In the genomic region with DNA sequence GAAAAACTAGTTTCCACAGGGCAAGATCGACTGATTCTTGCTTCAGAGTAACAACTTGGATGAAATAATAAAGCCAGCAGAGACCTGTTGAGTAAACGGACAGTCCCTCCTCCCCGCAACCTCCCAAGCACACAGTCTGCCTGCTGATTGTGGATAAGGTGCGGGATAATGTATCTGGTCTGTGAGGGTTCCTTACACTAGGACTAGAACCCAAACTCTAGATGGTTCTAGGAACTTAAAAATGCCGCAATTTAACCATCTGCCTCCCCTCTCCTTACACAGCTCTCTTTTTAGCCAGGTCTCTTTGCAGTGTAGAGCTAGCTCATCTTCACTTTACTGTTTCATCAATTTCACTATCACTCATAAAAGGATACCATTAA, we compare ENCODE assay signal across 12 mouse cellular contexts. TPM values are rescaled to one million over a fixed set of nuclear protein-coding genes. Genes with fewer than 3 reads are reported as not detected.
DNase-seq lines count a peak whose midpoint lies in the region; ATAC-seq lines count a peak whose summit lies in the region.
"Had no signal": no experiment of that assay in that cellular context is flagged by ENCODE, and none has a peak within 500 bp of the region (broad histone marks: within the 10 kb centered on the region; RNA-seq: fewer than 3 reads in every experiment).

No protein-coding gene starts in this region.

- H3K27ac ChIP-seq in heart, embryonic 11.5 days (ENCODE audit: low read depth, low read length), result no peak overlapping the region
- no peak overlapping the region for H3K27ac ChIP-seq in forebrain, embryonic 14.5 days (ENCODE audit: low read depth, low read length)
- no peak overlapping the region for H3K27ac ChIP-seq in intestine, embryonic 15.5 days
- H3K27ac ChIP-seq in midbrain, embryonic 16.5 days (ENCODE audit: low read length), result peak overlapping the region; percentile 74

- no peak overlapping the region for H3K4me3 ChIP-seq in heart, embryonic 11.5 days (ENCODE audit: low read depth, low read length)
- H3K4me3 ChIP-seq in forebrain, embryonic 14.5 days (ENCODE audit: low read depth, low read length), result no peak overlapping the region; the same call in 1 of the 2 replicates
- H3K4me3 ChIP-seq in intestine, embryonic 15.5 days (replicated peaks), result no peak overlapping the region
- H3K4me3 ChIP-seq in midbrain, embryonic 16.5 days (ENCODE audit: low read depth, low read length), result peak overlapping the region; percentile 18

- H3K4me1 ChIP-seq in heart, embryonic 11.5 days (ENCODE audit: control insufficient read depth, insufficient read depth, low read length), result no peaks in the 10 kb centered on the region
- H3K4me1 ChIP-seq in forebrain, embryonic 14.5 days (ENCODE audit: control insufficient read depth, insufficient read depth, low read length), result peaks cover 6% of the 10 kb centered on the region
- no peaks in the 10 kb centered on the region for H3K4me1 ChIP-seq in intestine, embryonic 15.5 days (replicated peaks)
- peaks cover 15% of the 10 kb centered on the region for H3K4me1 ChIP-seq in midbrain, embryonic 16.5 days (ENCODE audit: control insufficient read depth, insufficient read depth, low read length)

- H3K9me3 ChIP-seq in heart, embryonic 11.5 days (replicated peaks; ENCODE audit: control insufficient read depth, low read length), result no peaks in the 10 kb centered on the region
- no peaks in the 10 kb centered on the region for H3K9me3 ChIP-seq in forebrain, embryonic 14.5 days (replicated peaks; ENCODE audit: control insufficient read depth, low read length)
- no peaks in the 10 kb centered on the region for H3K9me3 ChIP-seq in intestine, embryonic 15.5 days
- H3K9me3 ChIP-seq in midbrain, embryonic 16.5 days (replicated peaks; ENCODE audit: control insufficient read depth, low read length, poor library complexity, severe bottlenecking), result no peaks in the 10 kb centered on the region

- H3K9ac ChIP-seq in heart, embryonic 11.5 days (ENCODE audit: low read depth, low read length), result no peak overlapping the region
- H3K9ac ChIP-seq in forebrain, embryonic 14.5 days (ENCODE audit: low read length), result no peak overlapping the region
- H3K9ac ChIP-seq in intestine, embryonic 15.5 days, result no peak overlapping the region
- peak overlapping the region; percentile 26; the same call in 1 of the 2 replicates for H3K9ac ChIP-seq in midbrain, embryonic 16.5 days (ENCODE audit: low read depth, low read length)

- DNase-seq in heart, postnatal 4 days, result no peak
- DNase-seq in forebrain, embryonic 14.5 days (ENCODE audit: low spot score), result no peak
- DNase-seq in left cerebral cortex, postnatal 10 days (ENCODE audit: extremely low spot score in 1 of 2, low spot score in 2 of 2), result no peak
- no peak for DNase-seq in thymus, postnatal 36 days
- DNase-seq: cerebellum, adult 11-12 months; liver had no signal

- H3K27me3 ChIP-seq in heart, embryonic 11.5 days (ENCODE audit: control insufficient read depth, insufficient read depth, low read length), result no peaks in the 10 kb centered on the region
- no peaks in the 10 kb centered on the region for H3K27me3 ChIP-seq in forebrain, embryonic 14.5 days (replicated peaks; ENCODE audit: control insufficient read depth, insufficient read depth, low read length)
- no peaks in the 10 kb centered on the region for H3K27me3 ChIP-seq in intestine, embryonic 15.5 days (replicated peaks)
- H3K27me3 ChIP-seq in midbrain, embryonic 16.5 days (ENCODE audit: control insufficient read depth, insufficient read depth, low read depth, low read length), result no peaks in the 10 kb centered on the region

- H3K4me2 ChIP-seq in heart, embryonic 11.5 days, result peak overlapping the region; percentile 5; the same call in 1 of the 2 replicates
- peak overlapping the region; percentile 32 for H3K4me2 ChIP-seq in forebrain, embryonic 14.5 days (ENCODE audit: low read length)
- H3K4me2 ChIP-seq in intestine, embryonic 15.5 days (replicated peaks), result no peak overlapping the region
- H3K4me2 ChIP-seq in midbrain, embryonic 16.5 days (ENCODE audit: low read length), result peak overlapping the region; percentile 50

- H3K36me3 ChIP-seq in heart, embryonic 11.5 days (ENCODE audit: control insufficient read depth, insufficient read depth, low read length), result no peaks in the 10 kb centered on the region
- H3K36me3 ChIP-seq in forebrain, embryonic 14.5 days (ENCODE audit: control insufficient read depth, insufficient read depth, low read length), result no peaks in the 10 kb centered on the region
- H3K36me3 ChIP-seq in intestine, embryonic 15.5 days, result no peaks in the 10 kb centered on the region
- H3K36me3 ChIP-seq in midbrain, embryonic 16.5 days (ENCODE audit: control insufficient read depth, insufficient read depth, low read length), result no peaks in the 10 kb centered on the region

- WGBS in heart, embryonic 11.5 days (ENCODE audit: insufficient replicate concordance), result 57% methylated on average over 5 of the region's 5 CpGs
- WGBS in forebrain, embryonic 14.5 days, result 7% methylated on average over 5 of the region's 5 CpGs
- WGBS in intestine, embryonic 15.5 days, result 53% methylated on average over 5 of the region's 5 CpGs
- 19% methylated on average over 5 of the region's 5 CpGs for WGBS in midbrain, embryonic 16.5 days

- no peak for ATAC-seq in heart, embryonic 11.5 days (replicated peaks; ENCODE audit: insufficient number of reproducible peaks, low FRiP score, low TSS enrichment)
- ATAC-seq in forebrain, embryonic 14.5 days, result peak; percentile 51; the same call in 1 of the 2 replicates
- ATAC-seq in intestine, embryonic 15.5 days, result peak; percentile 49
- ATAC-seq in midbrain, embryonic 16.5 days, result peak; percentile 78
- no peak for ATAC-seq in inflammation-experienced regulatory T-cells, adult 6 months

- intact Hi-C loops in left cerebral cortex, postnatal 10 days (cut with DNase I), result no loop called here

RNA-seq across cellular contexts. Expression of a gene that starts 18.8 kb away (rescaled TPM):
- not detected in 2 replicates for polyA plus RNA-seq in heart, embryonic 11.5 days (2014; fragmentation: Nextera tagmentation; extraction: Ambion mirVana)
- under 1 TPM in 1 of 2 experiments, not detected in 1; 0.55 TPM for total RNA-seq in heart, postnatal 4 days (2021)
- polyA plus RNA-seq in forebrain, embryonic 14.5 days (2014; fragmentation: Nextera tagmentation; extraction: Ambion mirVana), result 0.12 and 0.22 TPM in 2 replicates
- 6.8 and 7.4 TPM in 2 replicates for polyA plus RNA-seq in intestine, embryonic 15.5 days (2015; fragmentation: Nextera tagmentation; extraction: Ambion mirVana)
- polyA plus RNA-seq in midbrain, embryonic 16.5 days (2015; fragmentation: Nextera tagmentation; extraction: Ambion mirVana), result 0.38 and 0.81 TPM in 2 replicates
- polyA plus RNA-seq in inflammation-experienced regulatory T-cells, adult 6 months (2017; shearing (Covaris generic)), result not detected
- total RNA-seq in left cerebral cortex, postnatal 10 days (2021), result not detected
- total RNA-seq: granulocyte monocyte progenitor cell, adult 5-6 weeks; layer of hippocampus, adult 18-20 months had no signal

RNA-seq across cellular contexts. Expression of a gene that starts 33.8 kb away (rescaled TPM):
- 1.8 TPM in 2 replicates for polyA plus RNA-seq in heart, embryonic 11.5 days (2014; fragmentation: Nextera tagmentation; extraction: Ambion mirVana)
- 10 to 100 TPM; 18.7 to 20.9 TPM for total RNA-seq in heart, postnatal 4 days (2021)
- polyA plus RNA-seq in forebrain, embryonic 14.5 days (2014; fragmentation: Nextera tagmentation; extraction: Ambion mirVana), result 18.1 and 24.8 TPM in 2 replicates
- 16.9 and 20.4 TPM in 2 replicates for polyA plus RNA-seq in intestine, embryonic 15.5 days (2015; fragmentation: Nextera tagmentation; extraction: Ambion mirVana)
- polyA plus RNA-seq in midbrain, embryonic 16.5 days (2015; fragmentation: Nextera tagmentation; extraction: Ambion mirVana), result 23.0 and 32.3 TPM in 2 replicates
- polyA plus RNA-seq in inflammation-experienced regulatory T-cells, adult 6 months (2017; shearing (Covaris generic)), result 1 to 10 TPM in 1 of 3 experiments, under 1 TPM in 1, not detected in 1; 0.32 to 6.2 TPM
- total RNA-seq in left cerebral cortex, postnatal 10 days (2021), result 10 to 100 TPM; 24.3 to 26.8 TPM

Comparison
In these comparisons a context has a peak if more than half of its experiments do, and no peak if none do; other contexts are left out.
1. ATAC-seq: peak in forebrain, embryonic 14.5 days (single experiment), intestine, embryonic 15.5 days (single experiment) and midbrain, embryonic 16.5 days (single experiment); none in heart, embryonic 11.5 days (single experiment) and inflammation-experienced regulatory T-cells, adult 6 months (single experiment).